Mouse (Mus musculus): ENCODE measurements around the gene Sh3gl2. TPM values are rescaled to one million over a fixed set of nuclear protein-coding genes. Genes with fewer than 3 reads are reported as not detected.
A peak's percentile ranks its signal among the peaks of the same experiment; 100 is the strongest.

Gene Sh3gl2
- polyA plus RNA-seq (2014; fragmentation: Nextera tagmentation; extraction: Ambion mirVana): 11.4 and 16.5 TPM in 2 replicates

DNA sequence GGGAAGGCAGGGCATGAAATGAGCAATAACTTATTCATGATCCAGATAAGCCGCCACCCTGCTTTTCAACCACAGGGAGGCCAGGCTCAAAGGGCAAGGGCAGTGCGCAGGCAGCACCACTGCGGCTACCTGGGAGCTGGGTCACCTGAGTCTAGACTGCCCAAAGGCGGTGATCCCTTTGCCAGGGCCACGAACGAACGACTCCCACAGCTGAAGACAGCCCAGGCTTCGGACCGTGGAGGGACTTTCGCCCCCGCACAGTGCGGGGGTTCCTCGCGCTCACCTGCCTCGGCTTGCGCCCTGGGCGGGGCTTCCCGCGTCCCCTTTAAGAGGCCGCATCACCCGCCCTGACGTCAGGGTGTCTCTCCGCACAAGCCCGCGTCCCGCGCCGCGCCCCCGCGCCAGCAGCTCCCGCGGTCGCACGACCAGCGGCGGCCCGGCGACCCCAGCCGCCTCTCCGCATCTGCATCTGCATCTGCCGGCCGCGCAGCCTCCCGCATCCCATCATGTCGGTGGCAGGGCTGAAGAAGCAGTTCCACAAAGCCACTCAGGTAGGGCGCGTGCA, at the start of gene Sh3gl2:
TSS of gene Sh3gl2 (plus strand) at position 56 of the 565 bp plus-strand sequence.
- H3K36me3 ChIP-seq (ENCODE audit: control insufficient read depth, insufficient read depth, low read length): no peaks in the 10 kb centered on the region
- WGBS: under 1% methylated on average over 48 of the region's 48 CpGs
- peak within 1 kb of the TSS; percentile 65 for H3K9ac ChIP-seq (ENCODE audit: low read depth, low read length)
- H3K9me3 ChIP-seq (ENCODE audit: control insufficient read depth, low read length): no peaks in the 10 kb centered on the region
- peak within 1 kb of the TSS; percentile 79 for H3K4me3 ChIP-seq (ENCODE audit: low read length)
- peak; percentile 86 for ATAC-seq (ENCODE audit: low FRiP score, low TSS enrichment)
- peak within 1 kb of the TSS; percentile 66 for H3K4me2 ChIP-seq (replicated peaks; ENCODE audit: low read depth, low read length)
- H3K4me1 ChIP-seq (ENCODE audit: control insufficient read depth, insufficient read depth, low read length): 0 out of 2 replicates have a peak, but pooled peaks cover 3% of the 10 kb centered on the region
- H3K27me3 ChIP-seq (ENCODE audit: control insufficient read depth, insufficient read depth, low read length): peaks cover 29% of the 10 kb centered on the region
- no peak within 1 kb of the TSS for H3K27ac ChIP-seq (ENCODE audit: low read depth, low read length)

DNA sequence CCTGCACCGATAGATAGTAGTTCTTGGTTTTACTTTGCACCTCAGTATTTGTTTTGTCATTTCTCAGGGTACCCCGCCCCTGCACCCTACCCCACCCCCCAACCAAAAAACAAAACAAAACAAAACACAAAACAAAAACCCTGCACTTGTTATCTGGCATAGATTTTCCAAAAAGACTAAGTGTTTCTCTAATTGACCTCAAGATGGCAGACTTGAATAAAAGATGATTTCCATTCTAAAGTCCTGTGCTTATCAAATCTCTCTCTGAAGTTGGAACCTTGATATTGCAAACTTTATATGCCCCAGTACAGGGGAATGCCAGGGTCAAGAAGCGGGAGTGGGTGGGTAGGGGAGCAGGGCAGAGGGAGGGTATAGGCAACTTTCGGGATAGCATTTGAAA, 43.8 kb upstream of the Sh3gl2 start:
- no peak overlapping the region for H3K9ac ChIP-seq (ENCODE audit: low read depth, low read length)

DNA sequence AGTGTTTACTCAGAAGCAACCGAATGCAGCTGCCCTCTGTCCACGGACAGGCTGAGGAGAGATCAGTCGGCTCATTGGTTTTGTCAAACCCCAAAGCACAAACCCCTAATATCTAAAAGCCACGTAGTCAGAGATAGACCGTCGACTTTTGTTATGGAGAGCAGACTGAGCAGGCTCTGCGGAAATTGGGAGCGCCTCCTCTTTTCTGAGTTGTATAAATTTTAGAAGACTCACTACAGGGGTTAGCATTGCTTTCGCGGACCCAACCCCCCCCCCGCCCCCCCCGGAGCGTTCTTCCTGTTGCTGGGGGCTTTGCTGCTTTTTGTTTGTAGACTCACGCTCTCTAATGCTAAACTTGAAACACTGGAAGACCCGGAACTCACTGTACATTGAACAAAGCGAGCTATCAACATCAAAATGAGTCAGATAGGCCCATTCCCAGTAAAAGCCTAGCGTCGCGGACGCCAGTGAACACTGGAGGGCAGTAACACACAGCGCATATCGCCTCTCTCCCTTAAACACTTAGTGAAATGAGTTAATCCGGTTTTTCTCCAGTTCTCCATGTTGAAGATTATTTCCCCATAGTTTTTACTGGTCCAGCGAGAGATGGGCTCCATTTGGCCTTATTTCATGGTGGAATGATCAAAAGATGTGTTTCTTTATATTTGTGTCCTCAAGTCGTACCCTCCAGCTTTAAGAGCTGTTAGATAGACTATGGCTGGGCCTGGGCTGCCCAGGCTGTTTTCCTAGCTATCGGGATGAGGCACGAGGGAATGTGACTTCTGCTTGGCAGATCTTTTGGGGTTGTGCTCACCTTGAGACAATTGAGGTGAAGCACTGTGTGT, 42.2 kb upstream of the Sh3gl2 start:
- WGBS: 26% methylated on average over 27 of the region's 27 CpGs
- peak; percentile 83 for ATAC-seq (ENCODE audit: low FRiP score, low TSS enrichment)
- Histone ChIP-seq H3K27ac (ENCODE audit: low read depth, low read length) (no peak overlapping the region), H3K4me1 (ENCODE audit: control insufficient read depth, insufficient read depth, low read length) (no peaks in the 10 kb centered on the region), H3K4me3 (ENCODE audit: low read length) (no peak overlapping the region), H3K36me3 (ENCODE audit: control insufficient read depth, insufficient read depth, low read length) (no peaks in the 10 kb centered on the region), H3K9ac (ENCODE audit: low read depth, low read length) (0 out of 2 replicates have a peak overlapping the region, but pooled peaks have one; percentile 31), H3K4me2 (replicated peaks; ENCODE audit: low read depth, low read length) (peak overlapping the region; percentile 32), H3K9me3 (ENCODE audit: control insufficient read depth, low read length) (no peaks in the 10 kb centered on the region), H3K27me3 (ENCODE audit: control insufficient read depth, insufficient read depth, low read length) (no peaks in the 10 kb centered on the region)

More for the DNA sequence above, 43.8 kb upstream of the Sh3gl2 start:
- Histone ChIP-seq H3K9me3 (ENCODE audit: control insufficient read depth, low read length) (no peaks in the 10 kb centered on the region), H3K36me3 (ENCODE audit: control insufficient read depth, insufficient read depth, low read length) (no peaks in the 10 kb centered on the region), H3K27me3 (ENCODE audit: control insufficient read depth, insufficient read depth, low read length) (no peaks in the 10 kb centered on the region), H3K4me3 (ENCODE audit: low read length) (no peak overlapping the region), H3K27ac (ENCODE audit: low read depth, low read length) (no peak overlapping the region), H3K4me2 (replicated peaks; ENCODE audit: low read depth, low read length) (no peak overlapping the region), H3K4me1 (ENCODE audit: control insufficient read depth, insufficient read depth, low read length) (no peaks in the 10 kb centered on the region)
- no peak for ATAC-seq (ENCODE audit: low FRiP score, low TSS enrichment)
- WGBS: 58% methylated on average over 4 of the region's 4 CpGs

DNA sequence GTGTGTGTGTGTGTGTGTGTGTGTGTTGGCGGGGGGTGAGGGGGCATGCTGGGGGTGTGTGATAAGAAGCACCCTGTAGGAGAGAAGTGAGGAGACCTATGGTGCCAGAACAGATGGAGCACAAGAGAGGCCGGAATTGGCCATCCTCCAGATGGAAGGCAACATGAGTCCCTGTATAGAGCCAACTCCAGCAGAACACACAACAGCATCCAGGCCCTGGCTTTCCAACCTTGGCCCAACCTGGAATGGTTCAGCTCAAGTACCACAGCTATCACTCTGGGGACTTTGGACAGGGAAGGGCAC, 41.7 kb upstream of the Sh3gl2 start:
- H3K27ac ChIP-seq (ENCODE audit: low read depth, low read length): no peak overlapping the region
- no peak overlapping the region for H3K4me2 ChIP-seq (replicated peaks; ENCODE audit: low read depth, low read length)
- H3K9me3 ChIP-seq (ENCODE audit: control insufficient read depth, low read length): no peaks in the 10 kb centered on the region
- ATAC-seq (ENCODE audit: low FRiP score, low TSS enrichment): no peak; the same call in 1 of the 2 replicates
- no peaks in the 10 kb centered on the region for H3K36me3 ChIP-seq (ENCODE audit: control insufficient read depth, insufficient read depth, low read length)
- no peak overlapping the region for H3K4me3 ChIP-seq (ENCODE audit: low read length)
- H3K4me1 ChIP-seq (ENCODE audit: control insufficient read depth, insufficient read depth, low read length): no peaks in the 10 kb centered on the region
- no peaks in the 10 kb centered on the region for H3K27me3 ChIP-seq (ENCODE audit: control insufficient read depth, insufficient read depth, low read length)
- WGBS: 94% methylated on average over 2 of the region's 2 CpGs
- H3K9ac ChIP-seq (ENCODE audit: low read depth, low read length): no peak overlapping the region

DNA sequence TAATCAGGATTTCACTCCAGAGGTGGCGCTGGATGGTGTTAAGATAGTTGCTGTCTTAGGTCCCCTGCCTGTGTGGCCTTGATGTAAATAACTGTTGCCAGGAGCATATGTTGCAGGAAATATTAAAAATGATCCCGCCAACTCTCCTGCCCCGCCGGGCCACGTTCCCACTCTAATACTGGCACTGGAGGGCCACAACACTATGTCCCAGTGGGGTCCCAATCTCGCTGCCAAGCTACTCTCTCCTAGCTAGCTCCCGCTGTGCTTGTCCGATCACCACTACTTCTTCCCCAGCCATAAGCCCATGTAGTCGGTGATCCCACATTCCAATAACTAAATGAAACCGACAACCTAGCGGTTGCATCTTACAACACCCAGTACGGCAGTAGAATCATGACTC, 36.9 kb upstream of the Sh3gl2 start:
- Histone ChIP-seq H3K27ac (ENCODE audit: low read depth, low read length) (no peak overlapping the region), H3K4me2 (replicated peaks; ENCODE audit: low read depth, low read length) (no peak overlapping the region), H3K4me3 (ENCODE audit: low read length) (no peak overlapping the region), H3K4me1 (ENCODE audit: control insufficient read depth, insufficient read depth, low read length) (no peaks in the 10 kb centered on the region), H3K9ac (ENCODE audit: low read depth, low read length) (no peak overlapping the region), H3K36me3 (ENCODE audit: control insufficient read depth, insufficient read depth, low read length) (no peaks in the 10 kb centered on the region), H3K27me3 (ENCODE audit: control insufficient read depth, insufficient read depth, low read length) (no peaks in the 10 kb centered on the region), H3K9me3 (ENCODE audit: control insufficient read depth, low read length) (no peaks in the 10 kb centered on the region)
- no peak for ATAC-seq (ENCODE audit: low FRiP score, low TSS enrichment)
- WGBS: 94% methylated on average over 12 of the region's 12 CpGs

DNA sequence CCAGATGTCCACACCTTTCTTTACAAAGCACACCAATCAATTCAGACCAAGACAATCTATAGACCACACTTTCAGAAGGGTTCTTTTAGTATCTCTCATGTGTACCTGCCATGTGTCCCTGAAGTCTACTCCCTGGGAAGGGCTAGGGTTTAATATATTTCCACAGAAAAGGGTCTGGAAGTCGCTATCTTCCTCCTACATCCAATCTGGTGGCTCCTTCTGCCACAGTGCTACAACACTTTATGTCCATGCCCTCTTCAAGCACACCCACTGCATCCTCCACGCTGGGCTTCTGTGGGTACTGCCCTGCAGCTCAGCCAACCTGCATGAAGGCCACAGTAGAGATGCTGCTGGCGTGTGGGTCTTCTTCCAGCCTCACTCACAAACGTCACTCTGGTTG, 29.5 kb upstream of the Sh3gl2 start:
- Histone ChIP-seq H3K9me3 (ENCODE audit: control insufficient read depth, low read length) (no peaks in the 10 kb centered on the region), H3K4me3 (ENCODE audit: low read length) (no peak overlapping the region), H3K36me3 (ENCODE audit: control insufficient read depth, insufficient read depth, low read length) (no peaks in the 10 kb centered on the region), H3K27ac (ENCODE audit: low read depth, low read length) (no peak overlapping the region), H3K4me2 (replicated peaks; ENCODE audit: low read depth, low read length) (no peak overlapping the region), H3K9ac (ENCODE audit: low read depth, low read length) (no peak overlapping the region), H3K27me3 (ENCODE audit: control insufficient read depth, insufficient read depth, low read length) (no peaks in the 10 kb centered on the region), H3K4me1 (ENCODE audit: control insufficient read depth, insufficient read depth, low read length) (no peaks in the 10 kb centered on the region)
- ATAC-seq (ENCODE audit: low FRiP score, low TSS enrichment): no peak
- 84% methylated on average over 4 of the region's 4 CpGs for WGBS

DNA sequence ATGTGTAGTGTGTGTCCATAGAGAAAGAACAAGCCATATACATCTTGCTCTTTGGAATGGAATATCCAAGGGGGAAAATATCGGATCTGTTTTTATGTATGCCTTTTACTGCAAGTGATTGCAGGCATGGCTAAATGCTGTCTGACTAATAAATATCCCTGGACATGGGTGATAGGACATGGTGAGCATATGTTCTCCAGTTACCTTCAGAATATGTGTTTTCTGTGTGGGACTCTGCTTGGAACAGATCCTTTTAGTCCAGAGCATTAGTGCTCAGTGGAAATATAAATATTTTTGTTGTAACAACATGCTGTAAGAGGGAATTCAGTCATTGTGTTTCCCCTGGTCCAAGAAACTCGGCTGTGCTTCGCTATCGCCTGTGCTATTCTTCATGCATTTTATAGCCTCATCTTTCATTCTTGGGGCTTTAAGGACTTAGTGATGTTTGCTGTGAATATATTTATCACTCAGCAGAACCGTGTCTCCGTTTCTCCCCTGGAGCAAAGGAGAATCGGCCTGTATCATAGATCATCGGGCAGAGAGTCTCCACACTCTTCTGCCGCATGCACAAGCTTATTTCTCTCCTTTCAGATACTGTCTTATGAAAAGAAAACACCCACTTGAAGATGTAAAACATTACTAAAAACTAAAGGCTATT, 26.4 kb upstream of the Sh3gl2 start:
- Histone ChIP-seq H3K27ac (ENCODE audit: low read depth, low read length) (no peak overlapping the region), H3K4me1 (ENCODE audit: control insufficient read depth, insufficient read depth, low read length) (no peaks in the 10 kb centered on the region), H3K27me3 (ENCODE audit: control insufficient read depth, insufficient read depth, low read length) (no peaks in the 10 kb centered on the region), H3K9me3 (ENCODE audit: control insufficient read depth, low read length) (no peaks in the 10 kb centered on the region), H3K4me2 (replicated peaks; ENCODE audit: low read depth, low read length) (no peak overlapping the region), H3K9ac (ENCODE audit: low read depth, low read length) (no peak overlapping the region), H3K4me3 (ENCODE audit: low read length) (no peak overlapping the region), H3K36me3 (ENCODE audit: control insufficient read depth, insufficient read depth, low read length) (no peaks in the 10 kb centered on the region)
- WGBS: 31% methylated on average over 9 of the region's 9 CpGs
- peak; percentile 78 for ATAC-seq (ENCODE audit: low FRiP score, low TSS enrichment)

DNA sequence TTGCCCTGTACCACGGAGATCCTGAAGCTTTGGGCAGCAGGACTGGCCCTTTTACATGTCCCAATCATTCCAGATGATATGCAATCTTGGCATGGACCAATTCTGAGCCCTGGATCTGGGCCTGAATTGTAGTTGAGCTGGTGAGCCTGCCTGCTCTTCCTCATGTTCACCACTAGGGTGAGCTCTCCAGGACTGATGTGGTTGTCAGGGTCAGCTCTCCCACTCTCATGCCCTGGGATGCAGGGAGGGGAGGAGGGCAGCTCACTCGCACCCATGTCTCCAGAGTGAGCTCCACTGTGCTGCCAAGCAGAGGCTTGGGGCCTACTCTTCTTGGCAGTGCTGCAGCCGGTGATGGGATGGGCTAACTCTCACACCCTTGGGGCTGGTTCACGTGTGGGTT, 18.9 kb upstream of the Sh3gl2 start:
- Histone ChIP-seq H3K4me2 (replicated peaks; ENCODE audit: low read depth, low read length) (no peak overlapping the region), H3K9ac (ENCODE audit: low read depth, low read length) (no peak overlapping the region)

DNA sequence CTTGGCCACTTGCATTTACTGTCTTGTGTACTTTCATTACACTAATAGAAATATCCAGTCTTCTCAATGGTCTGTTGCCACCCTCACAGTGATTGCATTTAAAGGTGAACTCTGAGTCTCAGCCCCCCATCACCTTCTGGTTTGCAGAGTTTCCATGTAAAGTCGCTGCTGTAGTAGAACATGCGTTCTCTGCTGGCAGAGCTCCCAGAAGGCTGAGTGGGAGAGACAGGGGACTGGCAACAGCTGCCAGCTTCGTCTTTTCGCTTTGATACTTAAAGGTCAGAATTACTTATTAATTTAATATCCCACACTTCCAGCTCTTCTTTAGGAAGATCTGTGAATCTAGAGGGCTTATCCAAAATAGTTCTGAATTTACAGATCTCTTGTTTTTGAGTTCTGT, 8.7 kb upstream of the Sh3gl2 start:
- Histone ChIP-seq H3K36me3 (ENCODE audit: control insufficient read depth, insufficient read depth, low read length) (no peaks in the 10 kb centered on the region), H3K9ac (ENCODE audit: low read depth, low read length) (no peak overlapping the region), H3K4me3 (ENCODE audit: low read length) (no peak overlapping the region), H3K9me3 (ENCODE audit: control insufficient read depth, low read length) (no peaks in the 10 kb centered on the region), H3K27me3 (ENCODE audit: control insufficient read depth, insufficient read depth, low read length) (no peaks in the 10 kb centered on the region), H3K4me1 (ENCODE audit: control insufficient read depth, insufficient read depth, low read length) (no peaks in the 10 kb centered on the region), H3K4me2 (replicated peaks; ENCODE audit: low read depth, low read length) (no peak overlapping the region), H3K27ac (ENCODE audit: low read depth, low read length) (no peak overlapping the region)
- 64% methylated on average over 4 of the region's 4 CpGs for WGBS
- no peak for ATAC-seq (ENCODE audit: low FRiP score, low TSS enrichment)

More for the DNA sequence above, 18.9 kb upstream of the Sh3gl2 start:
- 60% methylated on average over 4 of the region's 4 CpGs for WGBS
- H3K27ac ChIP-seq (ENCODE audit: low read depth, low read length): no peak overlapping the region
- no peak overlapping the region for H3K4me3 ChIP-seq (ENCODE audit: low read length)
- H3K36me3 ChIP-seq (ENCODE audit: control insufficient read depth, insufficient read depth, low read length): no peaks in the 10 kb centered on the region
- no peaks in the 10 kb centered on the region for H3K27me3 ChIP-seq (ENCODE audit: control insufficient read depth, insufficient read depth, low read length)
- no peak for ATAC-seq (ENCODE audit: low FRiP score, low TSS enrichment)
- no peaks in the 10 kb centered on the region for H3K9me3 ChIP-seq (ENCODE audit: control insufficient read depth, low read length)
- H3K4me1 ChIP-seq (ENCODE audit: control insufficient read depth, insufficient read depth, low read length): no peaks in the 10 kb centered on the region
